Mouse (Mus musculus) heart, adult 18-20 months (tissue): Measurements from ENCODE around the gene Lmo2. TPM values are rescaled to one million over a fixed set of nuclear protein-coding genes. Genes with fewer than 3 reads are reported as not detected.

Source experiments
- total RNA-seq, 2 experiments: library from RNA; stranded (reverse); gene quantifications; 2 replicates each; pipeline ENCODE4 v1.2.3; 2021

The Lmo2 gene
- total RNA-seq, 2 experiments from 2014 or later = 21.6 to 26.0 TPM

Other genes with a start within 250 kb of the Lmo2 start
- 10 to 100 TPM; 15.5 to 17.7 TPM for gene Nat10, start 196.7 kb upstream of the Lmo2 start, total RNA-seq
- 100 to 1,000 TPM; 201 to 202 TPM for gene Caprin1, start 160.3 kb upstream of the Lmo2 start, total RNA-seq
- 10 to 100 TPM; 47.4 to 48.9 TPM for gene Fbxo3, start 69.7 kb downstream of the Lmo2 start, total RNA-seq
- not detected for gene 4931422A03Rik, start 70.4 kb downstream of the Lmo2 start, total RNA-seq
- gene Gm10912, start 107.8 kb downstream of the Lmo2 start, total RNA-seq = under 1 TPM in 1 of 2 experiments, not detected in 1; 0.51 TPM
- not detected for gene Gm10799, start 110.6 kb downstream of the Lmo2 start, total RNA-seq
- gene Cd59b, start 111.9 kb downstream of the Lmo2 start, total RNA-seq = 1 to 10 TPM; 2.9 to 3.7 TPM
- 10 to 100 TPM; 46.8 to 57.9 TPM for gene Cd59a, start 137.8 kb downstream of the Lmo2 start, total RNA-seq
- under 1 TPM in 1 of 2 experiments, not detected in 1; 0.89 TPM for gene A930018P22Rik, start 164.8 kb downstream of the Lmo2 start, total RNA-seq